Mouse (Mus musculus) midbrain, embryonic 12.5 days (tissue): ENCODE measurements at regions not wholly inside any gene's neighbourhood (a gene's known extent, or its start where the extent isn't known, plus 50 kb on each side); places are given as distances from the start of the nearest gene placed in this dataset.
"Not testable (repeated sequence)": the region's sequence is repeated elsewhere in the genome, so short reads cannot be mapped to it uniquely, and the experiment has no call there.

Experiments used
- ATAC-seq: fragments of 200-750 bp; cut with Nextera tagmentation; 2 replicates; pipeline ENCODE4 v1.8.0; 2017; ENCODE audit warnings: low read depth, moderate TSS enrichment, moderate library complexity; ENCODE audit not compliant: low FRiP score
- H3K27ac ChIP-seq: fragments of 300-500 bp; sonication (generic); replicated peaks from 2 replicates; pipeline ENCODE4 v1.5.1; 2016; ENCODE audit warnings: mild to moderate bottlenecking
- H3K27me3 ChIP-seq: fragments of 300-500 bp; sonication (generic); 2 replicates; pipeline ENCODE4 v1.6.1; 2016; ENCODE audit warnings: mild to moderate bottlenecking
- H3K36me3 ChIP-seq: fragments of 300-500 bp; sonication (generic); 2 replicates; pipeline ENCODE4 v1.6.1; 2016
- H3K4me1 ChIP-seq: fragments of 300-500 bp; sonication (generic); 2 replicates; pipeline ENCODE4 v1.6.1; 2016
- H3K4me2 ChIP-seq: fragments of 300-500 bp; sonication (generic); replicated peaks from 2 replicates; pipeline ENCODE4 v1.6.1; 2016; ENCODE audit warnings: mild to moderate bottlenecking, moderate library complexity
- H3K4me3 ChIP-seq: fragments of 300-500 bp; sonication (generic); 2 replicates; pipeline ENCODE4 v1.5.1; 2016; ENCODE audit warnings: mild to moderate bottlenecking
- H3K9ac ChIP-seq: fragments of 300-500 bp; sonication (generic); replicated peaks from 2 replicates; pipeline ENCODE4 v1.6.1; 2016; ENCODE audit warnings: mild to moderate bottlenecking, moderate library complexity
- H3K9me3 ChIP-seq: fragments of 300-500 bp; sonication (generic); 2 replicates; pipeline ENCODE4 v1.6.1; 2016; ENCODE audit warnings: mild to moderate bottlenecking
- WGBS: fragments of 180-500 bp; shearing (Covaris S2); methylation state at CpG from one replicate; pipeline ENCODE4 v1.1.7; 2016; 5-methylcytosine and 5-hydroxymethylcytosine counted together

DNA sequence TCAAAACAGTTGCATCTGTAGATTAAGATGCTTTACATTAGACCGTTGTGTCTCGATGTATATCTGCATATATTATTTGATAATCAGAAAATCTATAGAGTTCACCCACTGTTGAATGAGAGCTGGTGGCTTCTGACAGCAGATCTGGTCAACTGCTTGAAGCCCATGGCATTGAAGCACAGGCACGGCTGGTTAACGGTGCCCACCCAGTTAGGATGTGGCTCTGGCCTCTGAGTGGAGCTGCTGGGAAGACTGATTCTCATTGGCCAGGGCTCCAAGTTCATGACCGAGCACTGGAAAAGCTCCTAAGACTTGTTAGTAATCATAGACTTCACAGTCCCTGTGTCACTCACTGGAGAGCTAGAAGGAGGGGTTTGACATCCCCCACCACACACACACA is 51.2 kb upstream of the Cldn34a start:
- H3K4me3 ChIP-seq, ATAC-seq, H3K4me2 ChIP-seq, H3K27me3 ChIP-seq, H3K36me3 ChIP-seq, H3K4me1 ChIP-seq, H3K9me3 ChIP-seq, H3K9ac ChIP-seq, H3K27ac ChIP-seq: not testable (repeated sequence)
- 79% methylated on average over 1 of the region's 5 CpGs for WGBS

DNA sequence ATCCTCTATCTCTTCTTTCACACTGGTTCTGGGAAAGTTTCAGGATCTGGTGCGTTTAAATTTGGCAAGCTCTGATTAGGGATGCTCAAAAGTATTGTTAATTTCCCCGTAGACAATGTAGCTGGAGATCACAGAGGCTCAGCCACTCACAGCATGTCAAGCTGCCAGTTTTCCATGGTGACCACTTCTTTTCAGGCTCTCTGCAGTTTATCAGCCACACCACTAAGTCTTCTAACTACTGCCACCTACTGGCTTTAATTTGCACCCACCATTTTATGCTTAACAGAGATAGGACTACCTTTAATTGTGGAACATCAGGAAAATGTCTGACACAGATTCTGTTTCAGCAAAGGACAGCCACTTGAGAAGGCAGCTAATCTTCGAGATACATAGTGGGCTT is 57.7 kb upstream of the Cldn34a start:
- no CpG with 5 or more reads among the region's 3 CpGs for WGBS
- not testable (repeated sequence) for H3K4me3 ChIP-seq, H3K9me3 ChIP-seq, H3K36me3 ChIP-seq, H3K27ac ChIP-seq, H3K27me3 ChIP-seq, H3K4me1 ChIP-seq, H3K9ac ChIP-seq, H3K4me2 ChIP-seq
- ATAC-seq: 0 out of 2 replicates have a peak, but pooled peaks have one; percentile 27

DNA sequence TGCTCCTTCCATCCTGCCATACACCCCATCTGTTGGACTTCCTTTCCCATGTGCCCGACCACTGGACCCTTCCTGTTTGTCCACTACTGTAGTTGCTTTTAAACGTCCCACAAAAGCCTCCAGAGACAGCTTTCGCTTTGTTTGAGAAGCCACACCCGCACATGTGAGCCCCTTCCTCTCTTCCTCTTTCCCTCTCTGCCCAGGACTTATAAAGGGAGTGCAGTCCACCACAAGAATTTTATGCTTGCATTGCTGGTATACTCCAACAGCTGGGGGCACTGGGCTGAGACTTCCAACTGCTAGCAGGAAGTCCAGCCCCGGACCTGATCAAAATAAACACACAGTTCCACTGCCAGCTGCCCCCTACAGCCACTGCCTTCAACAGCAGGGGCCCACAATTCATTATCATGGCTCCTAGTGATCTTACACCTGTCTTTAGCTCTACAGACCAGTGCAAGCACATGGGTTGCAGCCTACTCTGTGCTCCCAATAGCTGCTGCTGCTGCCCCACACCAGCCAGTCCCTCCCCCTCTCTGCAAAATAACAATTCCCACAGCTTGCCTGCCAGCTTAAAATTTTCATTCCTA is 63.7 kb upstream of the Cldn34a start:
- not testable (repeated sequence) for H3K27me3 ChIP-seq, H3K4me3 ChIP-seq, H3K9me3 ChIP-seq, H3K4me2 ChIP-seq, H3K27ac ChIP-seq, ATAC-seq, H3K4me1 ChIP-seq, H3K9ac ChIP-seq, H3K36me3 ChIP-seq
- no CpG with 5 or more reads among the region's 5 CpGs for WGBS

DNA sequence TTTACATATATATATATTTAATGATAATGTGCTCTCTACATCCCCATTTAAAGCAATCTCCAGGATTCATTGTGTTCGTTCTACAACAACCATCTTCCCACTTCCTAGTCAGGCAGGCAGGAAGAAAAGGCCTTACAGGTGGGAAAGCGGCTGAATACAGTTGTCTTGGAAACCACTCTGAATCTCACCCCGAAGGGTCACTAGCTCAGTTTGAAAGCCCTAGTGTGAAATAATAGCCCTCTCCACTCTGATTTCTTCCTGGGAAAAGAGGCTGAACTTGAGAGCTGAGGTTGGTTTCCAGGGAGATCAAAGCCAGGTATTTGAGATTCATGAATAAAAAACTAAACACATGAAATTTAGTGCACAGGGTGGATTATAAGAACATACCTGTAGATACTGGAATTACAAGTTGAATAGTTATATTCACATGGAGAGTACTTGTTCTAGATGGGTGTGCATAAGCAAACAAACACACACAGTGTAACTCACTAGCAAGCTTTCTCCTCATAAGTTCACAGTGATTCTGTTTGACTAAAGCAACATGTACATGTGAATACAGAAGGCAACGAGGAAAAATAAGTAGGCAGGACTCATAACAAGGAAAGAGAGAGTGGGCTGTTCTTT is 91.6 kb upstream of the Cldn34a start:
- Histone ChIP-seq H3K4me3 (no peak overlapping the region), H3K4me2 (no peak overlapping the region), H3K4me1 (no peaks in the 10 kb centered on the region), H3K9me3 (no peaks in the 10 kb centered on the region), H3K36me3 (no peaks in the 10 kb centered on the region), H3K27ac (no peak overlapping the region), H3K9ac (no peak overlapping the region), H3K27me3 (peaks cover 16% of the 10 kb centered on the region)
- WGBS: 44% methylated on average over 4 of the region's 4 CpGs
- no peak for ATAC-seq

DNA sequence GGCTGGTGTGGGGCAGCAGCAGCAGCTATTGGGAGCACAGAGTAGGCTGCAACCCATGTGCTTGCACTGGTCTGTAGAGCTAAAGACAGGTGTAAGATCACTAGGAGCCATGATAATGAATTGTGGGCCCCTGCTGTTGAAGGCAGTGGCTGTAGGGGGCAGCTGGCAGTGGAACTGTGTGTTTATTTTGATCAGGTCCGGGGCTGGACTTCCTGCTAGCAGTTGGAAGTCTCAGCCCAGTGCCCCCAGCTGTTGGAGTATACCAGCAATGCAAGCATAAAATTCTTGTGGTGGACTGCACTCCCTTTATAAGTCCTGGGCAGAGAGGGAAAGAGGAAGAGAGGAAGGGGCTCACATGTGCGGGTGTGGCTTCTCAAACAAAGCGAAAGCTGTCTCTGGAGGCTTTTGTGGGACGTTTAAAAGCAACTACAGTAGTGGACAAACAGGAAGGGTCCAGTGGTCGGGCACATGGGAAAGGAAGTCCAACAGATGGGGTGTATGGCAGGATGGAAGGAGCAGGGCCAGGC is 56.0 kb upstream of the Gpr173 start:
- not testable (repeated sequence) for ATAC-seq, H3K9ac ChIP-seq, H3K4me3 ChIP-seq, H3K27me3 ChIP-seq, H3K4me2 ChIP-seq, H3K36me3 ChIP-seq, H3K4me1 ChIP-seq, H3K27ac ChIP-seq, H3K9me3 ChIP-seq
- WGBS: no CpG with 5 or more reads among the region's 5 CpGs

DNA sequence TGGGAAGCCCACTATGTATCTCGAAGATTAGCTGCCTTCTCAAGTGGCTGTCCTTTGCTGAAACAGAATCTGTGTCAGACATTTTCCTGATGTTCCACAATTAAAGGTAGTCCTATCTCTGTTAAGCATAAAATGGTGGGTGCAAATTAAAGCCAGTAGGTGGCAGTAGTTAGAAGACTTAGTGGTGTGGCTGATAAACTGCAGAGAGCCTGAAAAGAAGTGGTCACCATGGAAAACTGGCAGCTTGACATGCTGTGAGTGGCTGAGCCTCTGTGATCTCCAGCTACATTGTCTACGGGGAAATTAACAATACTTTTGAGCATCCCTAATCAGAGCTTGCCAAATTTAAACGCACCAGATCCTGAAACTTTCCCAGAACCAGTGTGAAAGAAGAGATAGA is 50.0 kb upstream of the Gpr173 start:
- whole genome bisulfite sequencing: no CpG with 5 or more reads among the region's 3 CpGs
- H3K4me1 ChIP-seq, H3K36me3 ChIP-seq, H3K4me2 ChIP-seq, H3K9ac ChIP-seq, H3K27me3 ChIP-seq, H3K27ac ChIP-seq, H3K9me3 ChIP-seq, H3K4me3 ChIP-seq: not testable (repeated sequence)
- 0 out of 2 replicates have a peak, but pooled peaks have one; percentile 41 for ATAC-seq
